25 mouse cellular contexts compared by ENCODE assay signal in genomic region chr3:42514922-42515593, GRCm38 (mm10).
DNase-seq lines count a peak whose midpoint lies in the region; ATAC-seq and TF ChIP-seq lines count a peak whose summit lies in the region.
"Had no signal": no experiment of that assay in that cellular context is flagged by ENCODE, and none has a peak within 500 bp of the region (broad histone marks: within the 10 kb centered on the region; RNA-seq: fewer than 3 reads in every experiment).

No protein-coding gene starts in this region.

- 80% methylated on average over 3 of the region's 3 CpGs for WGBS in embryonic facial prominence, embryonic 12.5 days
- 78% methylated on average over 3 of the region's 3 CpGs for WGBS in embryonic facial prominence, embryonic 10.5 days
- 50% methylated on average over 3 of the region's 3 CpGs for WGBS in hindbrain, postnatal 0 days
- 59% methylated on average over 3 of the region's 3 CpGs for WGBS in hindbrain, embryonic 14.5 days
- 64% methylated on average over 3 of the region's 3 CpGs for WGBS in neural tube, embryonic 13.5 days

- H3K4me1 ChIP-seq in embryonic facial prominence, embryonic 12.5 days: no peaks in the 10 kb centered on the region
- H3K4me1 ChIP-seq in embryonic facial prominence, embryonic 10.5 days: no peaks in the 10 kb centered on the region
- H3K4me1 ChIP-seq in hindbrain, postnatal 0 days (ENCODE audit: insufficient read depth, low read length): no peaks in the 10 kb centered on the region
- H3K4me1 ChIP-seq in hindbrain, embryonic 14.5 days (replicated peaks; ENCODE audit: control insufficient read depth, insufficient read depth, low read length): no peaks in the 10 kb centered on the region
- H3K4me1 ChIP-seq in neural tube, embryonic 13.5 days (replicated peaks): peaks cover 10% of the 10 kb centered on the region; the same call in 1 of the 2 replicates
- H3K4me1 ChIP-seq: embryonic facial prominence, embryonic 15.5 days had no signal

- ATAC-seq in embryonic facial prominence, embryonic 12.5 days (ENCODE audit: insufficient number of reproducible peaks, insufficient read depth, low FRiP score, low TSS enrichment): 0 out of 2 replicates have a peak, but pooled peaks have one; percentile 15
- ATAC-seq in hindbrain, postnatal 0 days: 0 out of 2 replicates have a peak, but pooled peaks have one; percentile 40
- no peak for ATAC-seq in hindbrain, embryonic 14.5 days (ENCODE audit: low FRiP score)
- peak; percentile 75 for ATAC-seq in neural tube, embryonic 13.5 days (ENCODE audit: low read depth)
- ATAC-seq: intestine, postnatal 0 days had no signal

- no peak overlapping the region for H3K4me2 ChIP-seq in embryonic facial prominence, embryonic 12.5 days (replicated peaks)
- no peak overlapping the region for H3K4me2 ChIP-seq in hindbrain, postnatal 0 days (ENCODE audit: low read depth, low read length)
- no peak overlapping the region for H3K4me2 ChIP-seq in hindbrain, embryonic 14.5 days (replicated peaks)
- no peak overlapping the region for H3K4me2 ChIP-seq in neural tube, embryonic 13.5 days
- H3K4me2 ChIP-seq: embryonic facial prominence, embryonic 15.5 days had no signal

- H3K4me3 ChIP-seq in embryonic facial prominence, embryonic 12.5 days: no peak overlapping the region
- no peak overlapping the region for H3K4me3 ChIP-seq in embryonic facial prominence, embryonic 10.5 days
- H3K4me3 ChIP-seq in hindbrain, postnatal 0 days (ENCODE audit: low read length): no peak overlapping the region
- no peak overlapping the region for H3K4me3 ChIP-seq in hindbrain, embryonic 14.5 days (replicated peaks; ENCODE audit: low read length)
- H3K4me3 ChIP-seq in neural tube, embryonic 13.5 days: no peak overlapping the region
- H3K4me3 ChIP-seq: embryonic facial prominence, embryonic 15.5 days had no signal

- no peak overlapping the region for H3K9ac ChIP-seq in embryonic facial prominence, embryonic 12.5 days
- H3K9ac ChIP-seq in hindbrain, postnatal 0 days (replicated peaks; ENCODE audit: low read length): no peak overlapping the region
- no peak overlapping the region for H3K9ac ChIP-seq in hindbrain, embryonic 14.5 days
- H3K9ac ChIP-seq in neural tube, embryonic 13.5 days: no peak overlapping the region
- H3K9ac ChIP-seq: embryonic facial prominence, embryonic 15.5 days; liver, embryonic 14.5 days had no signal

- no peak overlapping the region for H3K27ac ChIP-seq in embryonic facial prominence, embryonic 12.5 days
- H3K27ac ChIP-seq in embryonic facial prominence, embryonic 10.5 days (replicated peaks): no peak overlapping the region
- H3K27ac ChIP-seq in hindbrain, postnatal 0 days: no peak overlapping the region
- no peak overlapping the region for H3K27ac ChIP-seq in hindbrain, embryonic 14.5 days
- H3K27ac ChIP-seq in neural tube, embryonic 13.5 days (replicated peaks): no peak overlapping the region
- H3K27ac ChIP-seq: embryonic facial prominence, embryonic 15.5 days; liver, embryonic 14.5 days; macrophage had no signal

- H3K9me3 ChIP-seq in embryonic facial prominence, embryonic 12.5 days: no peaks in the 10 kb centered on the region
- no peaks in the 10 kb centered on the region for H3K9me3 ChIP-seq in embryonic facial prominence, embryonic 10.5 days
- no peaks in the 10 kb centered on the region for H3K9me3 ChIP-seq in hindbrain, postnatal 0 days (ENCODE audit: low read length)
- H3K9me3 ChIP-seq in hindbrain, embryonic 14.5 days (ENCODE audit: control insufficient read depth, low read length): no peaks in the 10 kb centered on the region
- H3K9me3 ChIP-seq in neural tube, embryonic 13.5 days: no peaks in the 10 kb centered on the region
- H3K9me3 ChIP-seq: embryonic facial prominence, embryonic 15.5 days had no signal

- no peak for TF ChIP-seq CTCF in hindbrain, postnatal 0 days (IDR thresholded peaks at IDR 0.05; ENCODE audit: low read depth)

- no peak for DNase-seq in embryonic facial prominence, embryonic 10.5 days (ENCODE audit: low spot score)
- DNase-seq in hindbrain, postnatal 0 days (ENCODE audit: low spot score): peak; percentile 6
- DNase-seq in hindbrain, embryonic 14.5 days (ENCODE audit: low spot score): no peak
- peak; percentile 93 for DNase-seq in Muller cell, postnatal 12 days (ENCODE audit: inconsistent ontology term)
- DNase-seq in layer of hippocampus, postnatal 14 days (ENCODE audit: low spot score in 2 of 2): no peak
- no peak for DNase-seq in spleen, postnatal 36 days (ENCODE audit: low spot score in 2 of 2)
- DNase-seq: adrenal gland, adult 8-10 months; cerebellum, adult 9-10 months; cerebellum, postnatal 36 days; gastrocnemius, postnatal 10 days; heart, postnatal 14 days; kidney, adult 9 months; kidney, postnatal 10 days; layer of hippocampus, adult 9-11 months; liver; lung, adult 2 months; lung, postnatal 10 days; right cerebral cortex, postnatal 4 days had no signal

- H3K27me3 ChIP-seq in embryonic facial prominence, embryonic 12.5 days: no peaks in the 10 kb centered on the region
- H3K27me3 ChIP-seq in embryonic facial prominence, embryonic 10.5 days (replicated peaks; ENCODE audit: low read depth, poor library complexity, severe bottlenecking): no peaks in the 10 kb centered on the region
- no peaks in the 10 kb centered on the region for H3K27me3 ChIP-seq in hindbrain, postnatal 0 days (ENCODE audit: insufficient read depth, low read length)
- no peaks in the 10 kb centered on the region for H3K27me3 ChIP-seq in hindbrain, embryonic 14.5 days (ENCODE audit: control insufficient read depth, insufficient read depth, low read length)
- no peaks in the 10 kb centered on the region for H3K27me3 ChIP-seq in neural tube, embryonic 13.5 days
- H3K27me3 ChIP-seq: CH12.LX; embryonic facial prominence, embryonic 15.5 days had no signal

- H3K36me3 ChIP-seq in embryonic facial prominence, embryonic 12.5 days: no peaks in the 10 kb centered on the region
- no peaks in the 10 kb centered on the region for H3K36me3 ChIP-seq in embryonic facial prominence, embryonic 10.5 days (replicated peaks)
- no peaks in the 10 kb centered on the region for H3K36me3 ChIP-seq in hindbrain, postnatal 0 days (ENCODE audit: insufficient read depth, low read length)
- no peaks in the 10 kb centered on the region for H3K36me3 ChIP-seq in hindbrain, embryonic 14.5 days (replicated peaks; ENCODE audit: control insufficient read depth, insufficient read depth)
- no peaks in the 10 kb centered on the region for H3K36me3 ChIP-seq in neural tube, embryonic 13.5 days
- H3K36me3 ChIP-seq: embryonic facial prominence, embryonic 15.5 days had no signal

Comparison
In these comparisons a context has a peak if more than half of its experiments do, and no peak if none do; other contexts are left out.
1. DNase-seq: peak in hindbrain, postnatal 0 days (single experiment) and Muller cell, postnatal 12 days (single experiment); none in embryonic facial prominence, embryonic 10.5 days (single experiment), hindbrain, embryonic 14.5 days (single experiment), layer of hippocampus, postnatal 14 days (0 of 2) and spleen, postnatal 36 days (0 of 2).